Mouse (Mus musculus) hindbrain, postnatal 0 days (tissue): ENCODE data around the gene Myo16. TPM values are rescaled to one million over a fixed set of nuclear protein-coding genes. Genes with fewer than 3 reads are reported as not detected.

Experiments
- ATAC-seq: fragments of 200-750 bp; cut with Nextera tagmentation; 2 replicates; pipeline ENCODE4 v1.8.0; 2017; ENCODE audit warnings: mild to moderate bottlenecking, moderate TSS enrichment, moderate library complexity
- DNase-seq: peaks from one replicate; pipeline ENCODE4 v3.0.0-alpha.2; 2015; ENCODE audit warnings: low spot score
- H3K27ac ChIP-seq: fragments of 300-500 bp; sonication (generic); 2 replicates; pipeline ENCODE4 v1.5.1; 2014; ENCODE audit warnings: mild to moderate bottlenecking
- H3K27me3 ChIP-seq: fragments of 300-500 bp; sonication (generic); 2 replicates; pipeline ENCODE4 v1.6.1; 2014; ENCODE audit warnings: low read length, mixed read lengths; ENCODE audit not compliant: insufficient read depth
- H3K36me3 ChIP-seq: fragments of 300-500 bp; sonication (generic); 2 replicates; pipeline ENCODE4 v1.6.1; 2014; ENCODE audit warnings: low read length, mixed read lengths; ENCODE audit not compliant: insufficient read depth
- H3K4me1 ChIP-seq: fragments of 300-500 bp; sonication (generic); 2 replicates; pipeline ENCODE4 v1.6.1; 2014; ENCODE audit warnings: antibody characterized with exemption, low read length, mixed read lengths; ENCODE audit not compliant: insufficient read depth
- H3K4me2 ChIP-seq: fragments of 300-500 bp; sonication (generic); 2 replicates; pipeline ENCODE4 v1.6.1; 2014; ENCODE audit warnings: low read depth, mild to moderate bottlenecking, low read length, moderate library complexity, mixed read lengths
- H3K4me3 ChIP-seq: fragments of 300-500 bp; sonication (generic); 2 replicates; pipeline ENCODE4 v1.5.1; 2014; ENCODE audit warnings: low read length
- H3K9ac ChIP-seq: fragments of 300-500 bp; sonication (generic); replicated peaks from 2 replicates; pipeline ENCODE4 v1.6.1; 2014; ENCODE audit warnings: mild to moderate bottlenecking, low read length, moderate library complexity, mixed read lengths
- H3K9me3 ChIP-seq: fragments of 300-500 bp; sonication (generic); 2 replicates; pipeline ENCODE4 v1.6.1; 2016; ENCODE audit warnings: low read length, mixed read lengths
- CTCF ChIP-seq: IDR thresholded peaks from 2 replicates; pipeline ENCODE4 v1.5.1; 2016; ENCODE audit warnings: antibody characterized with exemption, control low read depth, low read depth
- WGBS: fragments of 180-500 bp; shearing (Covaris S2); extraction: QIAGEN DNeasy Blood & Tissue Kit; methylation state at CpG from one replicate; pipeline ENCODE4 v1.1.7; 2014; 5-methylcytosine and 5-hydroxymethylcytosine counted together
- polyA plus RNA-seq: library from polyadenylated mRNA; unstranded; fragments of >200 nt; fragmentation: Nextera tagmentation; extraction: Ambion mirVana; gene quantifications from 2 replicates; pipeline ENCODE4 v1.2.1, GENCODE M21; 2015
- total RNA-seq: library from RNA; depleted of rRNA; stranded (reverse); fragments of >200 nt; gene quantifications from 2 replicates; pipeline ENCODE4 v1.2.3, GENCODE M21; 2014; rRNA removed

Myo16 gene
- total and polyA plus RNA-seq, 2 experiments from 2014 or later: 8.7 to 71.2 TPM

DNA sequence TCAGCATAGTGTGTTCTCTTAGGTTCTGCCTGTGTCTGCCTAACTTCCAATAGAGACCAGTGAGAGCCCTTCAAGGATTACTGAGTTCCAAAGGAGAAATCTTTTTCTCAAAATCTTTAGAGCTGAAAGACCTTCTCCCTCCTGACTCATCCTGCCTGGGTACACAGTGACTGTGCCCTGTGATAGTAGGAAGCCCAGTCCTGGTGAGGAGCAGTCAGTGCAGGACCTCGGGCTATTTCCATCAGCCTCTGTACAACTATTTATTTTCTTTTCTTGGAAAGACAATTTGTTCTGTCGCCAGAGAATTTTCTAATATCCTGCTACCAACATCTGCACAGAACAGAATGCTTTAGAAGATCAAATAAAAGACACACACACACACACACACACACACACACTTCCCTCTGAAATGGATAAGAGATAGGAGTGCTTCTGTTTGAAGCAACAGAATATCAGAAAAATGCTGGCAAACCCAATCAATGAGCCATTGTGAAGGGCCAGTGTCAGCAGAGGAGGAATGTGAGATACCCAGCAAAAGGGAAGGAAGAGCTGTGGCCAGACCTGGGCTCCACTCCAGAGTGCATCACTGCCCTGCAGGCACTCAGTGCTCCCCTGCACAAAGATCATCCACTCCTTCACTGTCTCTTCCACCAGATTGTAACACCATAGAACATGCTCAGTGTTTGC, 518.3 kb downstream of the Myo16 start:
- ATAC-seq (no peak), DNase-seq (peak; percentile 15)
- 57% methylated on average over 2 of the region's 2 CpGs for WGBS
- no peak overlapping the region for H3K9ac ChIP-seq
- no peaks in the 10 kb centered on the region for H3K4me1 ChIP-seq
- TF ChIP-seq CTCF: no peak
- H3K36me3 ChIP-seq: no peaks in the 10 kb centered on the region
- no peak overlapping the region for H3K27ac ChIP-seq
- H3K27me3 ChIP-seq: no peaks in the 10 kb centered on the region
- H3K9me3 ChIP-seq: no peaks in the 10 kb centered on the region
- H3K4me3 ChIP-seq: no peak overlapping the region
- no peak overlapping the region for H3K4me2 ChIP-seq

DNA sequence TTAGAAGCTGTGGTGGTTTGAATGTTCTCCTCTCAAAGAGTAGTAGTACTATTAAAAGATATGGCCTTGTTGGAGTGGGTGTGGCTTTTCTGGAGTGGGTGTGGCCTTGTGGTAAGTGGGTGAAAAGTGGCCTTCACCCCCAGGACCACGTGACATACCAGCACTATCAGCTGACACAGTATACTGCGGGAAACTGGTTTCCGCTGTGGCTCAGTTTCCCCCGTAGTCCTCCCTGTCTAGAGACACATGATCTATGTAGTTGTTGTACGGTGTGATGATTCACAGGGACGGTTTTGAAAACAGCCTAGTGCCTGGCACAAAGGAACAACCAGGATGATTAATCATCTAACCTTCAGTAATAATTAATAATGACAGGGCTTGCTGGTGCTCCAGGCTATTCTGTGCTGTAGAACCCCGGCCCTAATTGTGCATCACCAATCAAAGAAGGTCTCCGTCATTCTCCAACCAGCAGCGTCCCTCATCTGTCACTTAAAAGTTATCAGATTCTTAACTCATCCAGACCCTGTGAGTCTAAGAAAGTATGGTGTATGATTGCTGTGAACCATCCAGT, 524.2 kb downstream of the Myo16 start:
- Histone ChIP-seq H3K4me3 (no peak overlapping the region), H3K4me2 (no peak overlapping the region), H3K27me3 (no peaks in the 10 kb centered on the region), H3K4me1 (no peaks in the 10 kb centered on the region), H3K27ac (no peak overlapping the region), H3K9ac (no peak overlapping the region), H3K9me3 (no peaks in the 10 kb centered on the region), H3K36me3 (no peaks in the 10 kb centered on the region)
- no peak for TF ChIP-seq CTCF
- DNase-seq (no peak), ATAC-seq (no peak)
- 72% methylated on average over 9 of the region's 9 CpGs for WGBS

DNA sequence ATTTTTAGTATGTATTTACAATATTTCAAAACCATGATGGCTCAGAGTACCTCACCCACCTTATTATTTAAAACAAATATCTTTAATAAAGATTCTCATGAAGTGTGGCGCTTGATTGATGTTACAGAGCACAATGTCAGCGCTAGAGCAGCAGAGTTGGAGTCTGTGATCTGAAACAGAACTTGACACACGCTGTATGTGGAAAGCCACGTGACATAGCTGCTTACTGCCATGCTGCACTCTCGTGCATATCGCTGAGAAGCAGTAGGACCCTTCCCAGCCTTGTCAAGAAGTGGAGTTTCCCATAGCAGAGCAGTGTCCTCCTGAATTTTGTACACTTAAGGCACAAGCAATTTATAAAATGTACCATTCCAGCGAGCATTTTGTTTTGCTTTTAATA, 528.2 kb downstream of the Myo16 start:
- no peak for TF ChIP-seq CTCF
- Histone ChIP-seq H3K4me3 (no peak overlapping the region), H3K4me1 (no peaks in the 10 kb centered on the region), H3K27ac (no peak overlapping the region), H3K9me3 (no peaks in the 10 kb centered on the region), H3K4me2 (no peak overlapping the region), H3K9ac (no peak overlapping the region), H3K27me3 (no peaks in the 10 kb centered on the region), H3K36me3 (no peaks in the 10 kb centered on the region)
- 57% methylated on average over 7 of the region's 7 CpGs for WGBS
- DNase-seq (no peak), ATAC-seq (no peak)

GRCm38 (mm10) chr8:10683088-10683487, 529.4 kb downstream of the Myo16 start:
- DNase-seq (no peak), ATAC-seq (no peak)
- no peak overlapping the region for H3K9ac ChIP-seq
- no peak for TF ChIP-seq CTCF
- H3K4me3 ChIP-seq: no peak overlapping the region
- 65% methylated on average over 8 of the region's 8 CpGs for WGBS
- H3K27ac ChIP-seq: no peak overlapping the region
- H3K4me1 ChIP-seq: no peaks in the 10 kb centered on the region
- no peaks in the 10 kb centered on the region for H3K9me3 ChIP-seq
- no peak overlapping the region for H3K4me2 ChIP-seq
- H3K27me3 ChIP-seq: no peaks in the 10 kb centered on the region
- H3K36me3 ChIP-seq: no peaks in the 10 kb centered on the region

Other genes starting within 250 kb of the Myo16 start
- gene Lig4, start 176.2 kb upstream of the Myo16 start, total RNA-seq: 3.3 and 4.0 TPM in 2 replicates
- 5.7 and 6.1 TPM in 2 replicates for gene Lig4, start 176.2 kb upstream of the Myo16 start, polyA plus RNA-seq
- 21.3 and 24.5 TPM in 2 replicates for gene Abhd13, start 176.2 kb upstream of the Myo16 start, total RNA-seq
- 13.1 and 13.4 TPM in 2 replicates for gene Abhd13, start 176.2 kb upstream of the Myo16 start, polyA plus RNA-seq
- gene Tnfsf13b, start 147.4 kb upstream of the Myo16 start, total RNA-seq: 0.14 and 0.47 TPM in 2 replicates
- gene Tnfsf13b, start 147.4 kb upstream of the Myo16 start, polyA plus RNA-seq: 0.93 and 1.2 TPM in 2 replicates